Mouse (Mus musculus) thymus, postnatal 25 days (tissue): ENCODE results near the gene Clstn2.

Experiments
- DNase-seq: peaks from one replicate; pipeline ENCODE4 v3.0.0; 2022

Gene Clstn2

DNA sequence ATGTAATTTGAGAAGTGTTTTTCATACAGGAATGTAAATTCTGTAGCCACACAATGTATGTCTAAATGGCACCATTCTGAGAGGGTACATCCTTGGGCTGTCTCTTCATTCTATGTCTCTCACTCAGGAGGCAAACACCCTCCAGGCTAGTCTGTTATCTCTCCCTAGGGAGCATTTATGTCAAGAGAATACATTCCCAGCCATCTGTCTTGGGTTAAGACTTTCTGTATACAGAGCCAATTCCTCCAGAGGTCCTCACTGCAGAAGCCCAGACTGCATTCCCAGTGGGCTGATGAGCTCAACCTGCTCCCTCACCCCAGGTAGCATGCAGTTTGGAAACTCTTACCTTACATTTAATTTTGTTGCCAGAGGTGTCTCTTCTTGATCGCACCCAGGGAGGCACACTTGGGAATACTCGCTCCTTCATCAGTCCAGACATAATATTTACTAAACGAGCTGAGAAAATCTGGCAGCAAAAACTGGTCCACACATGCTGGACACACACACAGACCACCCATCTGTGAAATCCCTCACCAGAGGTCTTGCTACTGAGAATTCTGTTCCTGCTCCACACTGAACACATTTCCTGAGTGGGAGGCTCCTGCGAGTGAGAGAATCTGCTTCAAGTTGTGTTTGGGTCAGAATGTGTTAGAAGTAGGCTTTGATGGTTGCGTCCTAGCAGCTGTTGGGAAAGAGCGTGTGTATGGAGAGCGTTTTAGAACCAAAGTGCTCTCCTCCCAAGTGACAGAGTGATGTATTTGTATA is 592.9 kb downstream of the Clstn2 start:
- no peak for DNase-seq

GRCm38 (mm10) chr9:97434666-97435065 is 598.3 kb downstream of the Clstn2 start:
- no peak for DNase-seq

- DNase-seq, result no peak
Observed at GRCm38 (mm10) chr9:97429885-97430449, 603.0 kb downstream of the Clstn2 start.

DNA sequence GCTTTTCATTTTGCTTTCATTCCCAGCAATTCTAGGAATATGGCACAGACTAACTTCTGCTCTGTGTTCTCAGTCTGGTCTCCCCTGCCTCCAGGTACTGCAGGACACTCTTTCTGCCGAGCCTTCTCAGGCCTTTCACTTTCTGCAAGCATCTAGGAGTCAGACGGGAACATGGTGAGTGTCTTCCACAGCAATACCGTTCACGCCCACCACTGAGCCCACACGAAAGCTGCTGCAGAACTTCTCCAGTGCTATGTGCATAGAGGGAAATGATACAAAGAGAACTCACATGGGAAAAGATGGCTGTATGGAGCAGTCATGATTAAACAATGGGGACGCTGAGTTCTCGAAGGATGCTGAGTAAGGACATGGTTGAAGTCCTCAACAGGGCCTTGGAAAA is 604.9 kb downstream of the Clstn2 start:
- no peak for DNase-seq

GRCm38 (mm10) chr9:97420896-97421295 is 612.1 kb downstream of the Clstn2 start:
- DNase-seq, result no peak

DNA sequence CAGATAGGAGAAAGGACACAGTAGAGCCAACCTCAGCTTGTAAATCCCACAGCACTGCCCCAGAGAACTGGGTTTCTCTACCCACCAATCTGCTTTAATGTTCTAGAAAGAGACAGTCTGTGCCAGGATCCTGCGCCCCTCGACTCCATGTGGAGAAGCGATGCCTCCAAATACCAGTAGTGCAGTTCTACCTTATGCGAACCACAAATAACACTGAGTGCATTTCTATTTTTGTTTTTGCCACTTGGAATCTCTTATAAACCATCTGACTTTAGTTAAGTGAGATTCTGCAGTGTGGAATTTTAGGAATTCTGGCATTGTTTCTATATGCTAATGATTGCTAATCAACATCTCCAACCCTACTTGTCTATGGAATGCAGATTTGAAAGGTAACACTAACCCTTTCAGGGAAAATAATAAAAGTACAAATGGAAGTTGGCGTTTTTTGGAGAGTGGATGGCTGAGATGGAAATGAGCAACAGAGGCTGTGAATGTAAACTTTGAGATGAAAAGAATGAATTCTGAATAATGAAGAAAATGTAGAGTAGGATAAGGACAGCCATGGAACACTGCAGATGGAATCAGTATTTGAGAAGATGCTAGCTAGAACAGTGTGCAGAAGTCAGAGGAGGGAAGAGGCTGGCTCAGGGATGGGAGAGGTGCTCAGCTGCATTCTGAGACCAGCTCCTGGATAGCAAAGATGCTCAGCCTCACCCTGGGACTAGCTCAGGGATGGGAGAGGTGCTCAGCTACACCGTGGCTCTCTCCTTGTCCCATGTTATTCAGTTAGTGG is 617.9 kb downstream of the Clstn2 start:
- no peak for DNase-seq

- DNase-seq, result no peak
Observed at GRCm38 (mm10) chr9:97408142-97408541, 624.8 kb downstream of the Clstn2 start.
